Mouse (Mus musculus) midbrain, postnatal 0 days (tissue): ENCODE data around the gene Sigirr. TPM values are rescaled to one million over a fixed set of nuclear protein-coding genes. Genes with fewer than 3 reads are reported as not detected.
A peak's percentile ranks its signal among the peaks of the same experiment; 100 is the strongest.

Source experiments
- ATAC-seq: fragments of 200-750 bp; cut with Nextera tagmentation; 2 replicates; pipeline ENCODE4 v1.8.0; 2017; ENCODE audit warnings: moderate number of reproducible peaks, mild to moderate bottlenecking, moderate TSS enrichment, moderate library complexity; ENCODE audit not compliant: low FRiP score
- DNase-seq: peaks from one replicate; pipeline ENCODE4 v3.0.0-alpha.2; 2015; ENCODE audit warnings: low spot score
- H3K27ac ChIP-seq: fragments of 300-500 bp; sonication (generic); 2 replicates; pipeline ENCODE4 v1.5.1; 2014; ENCODE audit warnings: low read depth, mild to moderate bottlenecking, low read length, mixed read lengths
- H3K27me3 ChIP-seq: fragments of 300-500 bp; sonication (generic); 2 replicates; pipeline ENCODE4 v1.6.1; 2014; ENCODE audit warnings: low read length, control low read depth, mixed read lengths; ENCODE audit not compliant: insufficient read depth
- H3K36me3 ChIP-seq: fragments of 300-500 bp; sonication (generic); 2 replicates; pipeline ENCODE4 v1.6.1; 2014; ENCODE audit warnings: low read length, control low read depth, mixed read lengths; ENCODE audit not compliant: insufficient read depth
- H3K4me1 ChIP-seq: fragments of 300-500 bp; sonication (generic); 2 replicates; pipeline ENCODE4 v1.6.1; 2014; ENCODE audit warnings: mild to moderate bottlenecking, control low read depth, antibody characterized with exemption, low read length, mixed read lengths; ENCODE audit not compliant: insufficient read depth
- H3K4me2 ChIP-seq: fragments of 300-500 bp; sonication (generic); 2 replicates; pipeline ENCODE4 v1.6.1; 2014; ENCODE audit warnings: low read depth, mild to moderate bottlenecking, low read length, mixed read lengths; ENCODE audit not compliant: poor library complexity, severe bottlenecking
- H3K4me3 ChIP-seq: fragments of 300-500 bp; sonication (generic); 2 replicates; pipeline ENCODE4 v1.5.1; 2014; ENCODE audit warnings: low read depth, mild to moderate bottlenecking, low read length, moderate library complexity
- H3K9ac ChIP-seq: fragments of 300-500 bp; sonication (generic); replicated peaks from 2 replicates; pipeline ENCODE4 v1.6.1; 2014; ENCODE audit warnings: mild to moderate bottlenecking, low read length, moderate library complexity, mixed read lengths; ENCODE audit not compliant: poor library complexity, severe bottlenecking
- H3K9me3 ChIP-seq: fragments of 300-500 bp; sonication (generic); 2 replicates; pipeline ENCODE4 v1.6.1; 2016; ENCODE audit warnings: low read length, control low read depth
- CTCF ChIP-seq: IDR thresholded peaks from 2 replicates; pipeline ENCODE4 v1.5.1; 2016; ENCODE audit warnings: antibody characterized with exemption, mild to moderate bottlenecking
- WGBS: fragments of 180-500 bp; shearing (Covaris S2); extraction: QIAGEN DNeasy Blood & Tissue Kit; methylation state at CpG from one replicate; pipeline ENCODE4 v1.1.7; 2014; 5-methylcytosine and 5-hydroxymethylcytosine counted together
- polyA plus RNA-seq: library from polyadenylated mRNA; unstranded; fragments of >200 nt; fragmentation: Nextera tagmentation; extraction: Ambion mirVana; gene quantifications from 2 replicates; pipeline ENCODE4 v1.2.1, GENCODE M21; 2015
- total RNA-seq: library from RNA; depleted of rRNA; stranded (reverse); fragments of >200 nt; gene quantifications from 2 replicates; pipeline ENCODE4 v1.2.3, GENCODE M21; 2014

The Sigirr gene
- total and polyA plus RNA-seq, 2 experiments from 2014 or later = 1.8 to 3.9 TPM

DNA sequence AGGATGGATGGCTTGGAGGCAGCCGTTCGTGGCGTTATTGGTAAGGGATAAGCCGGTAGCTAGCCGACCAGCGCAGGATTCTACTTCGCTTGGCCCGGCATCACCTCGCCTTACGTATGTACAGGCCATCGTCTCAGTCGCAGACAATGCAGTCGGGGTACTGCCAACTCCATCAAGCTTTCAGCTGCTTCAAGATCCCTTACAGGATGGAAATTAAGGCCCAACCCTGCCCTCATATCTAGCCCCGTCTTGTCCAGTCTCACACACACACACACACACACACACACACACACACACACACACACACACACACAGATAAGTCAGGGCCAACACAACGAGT is 23.1 kb upstream of the Sigirr start:
- peak overlapping the region; percentile 53 for H3K4me3 ChIP-seq
- ATAC-seq (peak; percentile 58), DNase-seq (no peak)
- H3K27me3 ChIP-seq = no peaks in the 10 kb centered on the region
- no peaks in the 10 kb centered on the region for H3K9me3 ChIP-seq
- no peaks in the 10 kb centered on the region for H3K36me3 ChIP-seq
- H3K27ac ChIP-seq = peak overlapping the region; percentile 77
- under 1% methylated on average over 15 of the region's 15 CpGs for WGBS
- H3K4me2 ChIP-seq = peak overlapping the region; percentile 74
- no peak for TF ChIP-seq CTCF
- H3K9ac ChIP-seq = peak overlapping the region; percentile 65
- no peaks in the 10 kb centered on the region for H3K4me1 ChIP-seq

DNA sequence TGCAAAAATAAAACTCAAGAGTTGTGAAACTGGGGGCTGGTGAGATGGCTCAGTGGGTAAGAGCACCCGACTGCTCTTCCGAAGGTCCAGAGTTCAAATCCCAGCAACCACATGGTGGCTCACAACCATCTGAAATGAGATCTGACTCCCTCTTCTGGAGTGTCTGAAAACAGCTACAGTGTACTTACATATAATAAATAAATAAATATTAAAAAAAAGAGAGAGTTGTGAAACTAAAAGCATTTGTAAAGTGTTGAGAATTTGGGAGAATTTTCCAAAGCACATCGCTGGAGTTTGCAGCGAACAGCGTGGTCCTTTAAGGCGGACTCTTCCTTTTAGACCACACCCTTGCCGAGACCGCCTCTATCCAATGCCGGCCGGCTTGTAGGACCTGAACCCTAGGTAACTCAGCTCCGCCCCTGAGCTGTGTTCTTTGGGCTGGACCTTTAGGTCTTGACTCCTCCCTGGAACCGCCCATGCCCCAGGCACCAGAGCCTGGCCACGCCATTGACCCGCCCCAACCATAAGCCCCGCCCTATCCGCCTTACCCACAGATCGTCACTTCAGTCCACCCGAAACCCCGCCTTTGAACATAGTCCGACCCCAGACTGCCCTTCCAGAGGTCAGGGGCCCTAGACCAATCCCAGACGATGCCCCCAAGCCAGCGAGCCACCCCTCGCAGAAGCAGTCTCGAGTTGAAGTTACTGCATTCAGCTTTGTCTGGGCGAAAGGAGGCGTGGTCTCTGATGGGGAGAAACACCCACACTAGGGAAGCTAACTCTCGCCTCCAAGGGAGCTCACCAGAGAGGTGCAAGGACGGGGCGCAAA is 22.5 kb upstream of the Sigirr start:
- peak; percentile 5; the same call in 1 of the 2 replicates for TF ChIP-seq CTCF
- WGBS = 2% methylated on average over 29 of the region's 29 CpGs
- no peaks in the 10 kb centered on the region for H3K9me3 ChIP-seq
- peak overlapping the region; percentile 77 for H3K27ac ChIP-seq
- H3K4me3 ChIP-seq = peak overlapping the region; percentile 53
- no peaks in the 10 kb centered on the region for H3K27me3 ChIP-seq
- H3K9ac ChIP-seq = peak overlapping the region; percentile 65
- ATAC-seq = peak; percentile 90
- H3K4me1 ChIP-seq = no peaks in the 10 kb centered on the region
- no peaks in the 10 kb centered on the region for H3K36me3 ChIP-seq
- peak; percentile 94 for DNase-seq
- peak overlapping the region; percentile 74 for H3K4me2 ChIP-seq

DNA sequence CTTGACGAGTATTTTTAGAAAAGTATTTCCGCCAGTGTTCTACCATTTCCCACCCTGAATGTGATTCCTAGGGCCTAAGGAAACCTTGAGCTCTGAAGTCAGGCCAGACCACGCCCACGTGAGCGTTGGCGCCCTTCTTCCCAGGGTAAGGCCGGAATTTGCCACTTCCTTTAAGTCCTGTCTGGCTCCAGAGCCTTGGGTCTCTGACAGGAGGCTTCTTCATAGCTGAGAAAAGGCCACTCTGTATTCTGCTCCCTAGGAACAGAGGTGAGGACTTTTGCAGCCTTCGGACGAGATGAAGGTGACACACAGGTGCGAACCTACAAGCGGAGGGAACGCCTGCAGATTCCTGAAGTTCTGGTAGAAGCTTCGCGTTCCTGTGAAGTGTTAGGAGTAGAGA is 21.9 kb upstream of the Sigirr start, which contains the start of gene Ptdss2:
TSS of gene Ptdss2 (plus strand) at position 138 of the 400 bp plus-strand sequence.
- Histone ChIP-seq H3K4me1 (no peaks in the 10 kb centered on the region), H3K4me3 (peak within 1 kb of the TSS; percentile 53), H3K36me3 (no peaks in the 10 kb centered on the region), H3K27me3 (no peaks in the 10 kb centered on the region), H3K27ac (peak within 1 kb of the TSS; percentile 77), H3K9ac (peak within 1 kb of the TSS; percentile 65), H3K9me3 (no peaks in the 10 kb centered on the region), H3K4me2 (peak within 1 kb of the TSS; percentile 74)
- ATAC-seq (no peak), DNase-seq (no peak)
- 55% methylated on average over 14 of the region's 14 CpGs for WGBS
- no peak for TF ChIP-seq CTCF

DNA sequence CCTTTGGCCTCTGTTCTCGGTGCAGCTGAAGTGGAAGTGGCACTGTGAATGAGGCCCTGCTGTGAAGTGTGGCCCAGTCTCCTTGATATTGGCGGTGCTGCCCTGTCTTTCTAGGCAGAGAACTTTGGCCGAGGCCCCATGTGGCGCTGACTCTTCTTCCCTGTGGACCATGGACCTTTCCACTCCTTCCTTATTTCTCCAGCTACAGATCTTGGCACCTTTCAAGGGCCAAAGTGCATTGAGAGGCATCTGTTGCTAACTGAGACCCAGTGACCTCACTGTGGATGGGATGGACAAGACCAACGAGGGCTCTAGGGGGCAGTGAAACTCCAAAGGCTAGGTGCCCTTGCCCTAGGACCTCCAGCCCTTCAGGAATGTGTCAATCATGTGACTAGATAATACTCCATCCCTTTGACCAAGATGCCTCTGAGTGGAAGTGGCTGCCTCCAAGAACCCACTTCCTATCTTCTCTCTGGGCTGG is 20.7 kb upstream of the Sigirr start:
- no peak for DNase-seq
- no peaks in the 10 kb centered on the region for H3K9me3 ChIP-seq
- no peak for TF ChIP-seq CTCF
- ATAC-seq = no peak
- WGBS = 79% methylated on average over 5 of the region's 5 CpGs
- no peaks in the 10 kb centered on the region for H3K4me1 ChIP-seq
- H3K27me3 ChIP-seq = no peaks in the 10 kb centered on the region
- no peaks in the 10 kb centered on the region for H3K36me3 ChIP-seq
- H3K4me2 ChIP-seq = no peak overlapping the region
- H3K27ac ChIP-seq = no peak overlapping the region
- H3K9ac ChIP-seq = no peak overlapping the region
- H3K4me3 ChIP-seq = no peak overlapping the region

DNA sequence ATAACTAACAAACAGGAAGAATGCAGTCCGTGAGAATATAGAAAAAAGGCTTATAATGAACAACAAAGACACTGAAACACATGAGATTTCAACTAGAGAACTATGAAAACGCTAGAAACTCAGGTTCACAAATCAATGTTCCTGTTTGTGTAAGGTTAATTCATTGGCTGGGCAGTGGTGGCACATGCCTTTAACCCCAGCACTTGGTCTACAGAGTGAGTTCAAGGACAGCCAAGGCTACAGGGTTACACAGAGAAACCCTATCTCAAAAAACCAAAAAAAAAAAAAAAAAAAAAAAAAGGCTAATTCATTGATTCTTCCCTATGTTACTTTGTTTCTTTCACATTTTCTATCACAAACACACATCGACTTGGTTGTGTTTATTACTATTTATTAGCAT is 20.2 kb upstream of the Sigirr start:
- TF ChIP-seq CTCF = no peak
- DNase-seq (no peak), ATAC-seq (no peak)
- H3K4me1 ChIP-seq = no peaks in the 10 kb centered on the region
- no peaks in the 10 kb centered on the region for H3K27me3 ChIP-seq
- WGBS = 81% methylated on average over 3 of the region's 3 CpGs
- no peak overlapping the region for H3K27ac ChIP-seq
- no peaks in the 10 kb centered on the region for H3K9me3 ChIP-seq
- H3K4me3 ChIP-seq = no peak overlapping the region
- no peaks in the 10 kb centered on the region for H3K36me3 ChIP-seq
- no peak overlapping the region for H3K4me2 ChIP-seq
- H3K9ac ChIP-seq = no peak overlapping the region

DNA sequence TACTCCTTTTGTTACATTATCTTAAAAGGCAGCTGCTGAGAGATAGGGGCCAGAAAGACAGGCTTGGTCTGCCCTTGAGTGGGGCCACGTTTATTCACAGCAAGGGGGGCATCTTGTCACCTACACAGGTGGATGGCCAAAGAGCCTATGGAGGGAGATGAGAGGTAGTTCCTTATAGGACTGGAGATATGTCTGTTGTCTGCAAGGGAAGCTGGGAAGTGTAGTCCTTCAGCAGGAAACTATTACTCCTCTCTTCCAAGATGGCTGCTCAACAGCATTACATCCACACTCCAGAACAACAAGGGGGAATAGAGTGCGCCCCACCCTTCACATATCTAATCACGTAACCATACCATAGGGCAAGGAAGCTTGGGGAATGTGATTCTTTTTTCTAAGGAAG is 19.1 kb upstream of the Sigirr start:
- no peak for ATAC-seq
- no peaks in the 10 kb centered on the region for H3K9me3 ChIP-seq
- no peak overlapping the region for H3K27ac ChIP-seq
- H3K36me3 ChIP-seq = no peaks in the 10 kb centered on the region
- no peak overlapping the region for H3K4me2 ChIP-seq
- WGBS = 72% methylated on average over 3 of the region's 3 CpGs
- H3K4me3 ChIP-seq = no peak overlapping the region
- H3K4me1 ChIP-seq = no peaks in the 10 kb centered on the region
- no peak overlapping the region for H3K9ac ChIP-seq
- peak; percentile 12 for DNase-seq
- no peak for TF ChIP-seq CTCF
- no peaks in the 10 kb centered on the region for H3K27me3 ChIP-seq
